Mouse (Mus musculus) lung, postnatal 0 days (tissue): ENCODE measurements around the gene Arl16. TPM values are rescaled to one million over a fixed set of nuclear protein-coding genes. Genes with fewer than 3 reads are reported as not detected.

Experiments
- ATAC-seq: fragments of 200-750 bp; cut with Nextera tagmentation; 2 replicates; pipeline ENCODE4 v1.8.0; 2017; ENCODE audit warnings: moderate library complexity
- DNase-seq: peaks from one replicate; pipeline ENCODE4 v3.0.0-alpha.2; 2016; ENCODE audit warnings: low spot score
- H3K27ac ChIP-seq: fragments of 300-500 bp; sonication (generic); 2 replicates; pipeline ENCODE4 v1.5.1; 2014; ENCODE audit warnings: antibody characterized with exemption, mild to moderate bottlenecking, low read length, mixed read lengths
- H3K27me3 ChIP-seq: fragments of 300-500 bp; sonication (generic); replicated peaks from 2 replicates; pipeline ENCODE4 v1.6.1; 2014; ENCODE audit warnings: low read length, mixed read lengths; ENCODE audit not compliant: insufficient read depth
- H3K36me3 ChIP-seq: fragments of 300-500 bp; sonication (generic); 2 replicates; pipeline ENCODE4 v1.6.1; 2014; ENCODE audit warnings: low read length, mixed read lengths; ENCODE audit not compliant: insufficient read depth
- H3K4me1 ChIP-seq: fragments of 300-500 bp; sonication (generic); 2 replicates; pipeline ENCODE4 v1.6.1; 2014; ENCODE audit warnings: antibody characterized with exemption, low read depth, low read length, mixed read lengths; ENCODE audit not compliant: insufficient read depth
- H3K4me2 ChIP-seq: fragments of 300-500 bp; sonication (generic); replicated peaks from 2 replicates; pipeline ENCODE4 v1.6.1; 2014; ENCODE audit warnings: low read depth, mild to moderate bottlenecking, low read length, moderate library complexity, mixed read lengths
- H3K4me3 ChIP-seq: fragments of 300-500 bp; sonication (generic); 2 replicates; pipeline ENCODE4 v1.5.1; 2014; ENCODE audit warnings: low read depth, low read length
- H3K9ac ChIP-seq: fragments of 300-500 bp; sonication (generic); replicated peaks from 2 replicates; pipeline ENCODE4 v1.6.1; 2014; ENCODE audit warnings: low read depth, mild to moderate bottlenecking
- H3K9me3 ChIP-seq: fragments of 300-500 bp; sonication (generic); 2 replicates; pipeline ENCODE4 v1.6.1; 2016; ENCODE audit warnings: low read length, mixed read lengths
- CTCF ChIP-seq: IDR thresholded peaks from 2 replicates; pipeline ENCODE4 v1.5.1; 2016; ENCODE audit warnings: antibody characterized with exemption, mild to moderate bottlenecking
- EP300 ChIP-seq: IDR thresholded peaks from 2 replicates; pipeline ENCODE4 v1.6.1; 2016; ENCODE audit warnings: antibody characterized with exemption, mild to moderate bottlenecking, control low read depth
- WGBS: fragments of 180-500 bp; shearing (Covaris S2); extraction: QIAGEN DNeasy Blood & Tissue Kit; methylation state at CpG from one replicate; pipeline ENCODE4 v1.1.7; 2014; 5-methylcytosine and 5-hydroxymethylcytosine counted together
- polyA plus RNA-seq: library from polyadenylated mRNA; unstranded; fragments of >200 nt; fragmentation: Nextera tagmentation; extraction: Ambion mirVana; gene quantifications from 2 replicates; pipeline ENCODE4 v1.2.1, GENCODE M21; 2015

The Arl16 gene
- polyA plus RNA-seq, 1 experiment from 2014 or later, result 33.4 TPM

- Histone ChIP-seq H3K4me1 (no peaks in the 10 kb centered on the region), H3K4me2 (no peak overlapping the region), H3K4me3 (no peak overlapping the region), H3K9me3 (no peaks in the 10 kb centered on the region), H3K27me3 (no peaks in the 10 kb centered on the region), H3K9ac (no peak overlapping the region), H3K27ac (no peak overlapping the region), H3K36me3 (peaks cover 36% of the 10 kb centered on the region)
- TF ChIP-seq EP300 (no peak), CTCF (no peak)
- ATAC-seq, result no peak
- DNase-seq, result no peak
- WGBS, result 85% methylated on average over 3 of the region's 3 CpGs
These were observed 40.7 kb downstream of the Arl16 start for GRCm38 (mm10) chr11:120426727-120427126.

GRCm38 (mm10) chr11:120423569-120424295, 43.7 kb downstream of the Arl16 start:
- Histone ChIP-seq H3K36me3 (peaks cover 61% of the 10 kb centered on the region), H3K9ac (no peak overlapping the region), H3K9me3 (no peaks in the 10 kb centered on the region), H3K27ac (no peak overlapping the region), H3K4me3 (no peak overlapping the region), H3K4me1 (no peaks in the 10 kb centered on the region), H3K4me2 (no peak overlapping the region), H3K27me3 (no peaks in the 10 kb centered on the region)
- peak; percentile 74 for TF ChIP-seq CTCF
- TF ChIP-seq EP300, result no peak
- WGBS, result 64% methylated on average over 9 of the region's 9 CpGs
- DNase-seq (peak; percentile 62), ATAC-seq (no peak)

GRCm38 (mm10) chr11:120422651-120423568, 44.5 kb downstream of the Arl16 start:
- no peaks in the 10 kb centered on the region for H3K9me3 ChIP-seq
- H3K36me3 ChIP-seq, result peaks cover 61% of the 10 kb centered on the region
- WGBS, result 71% methylated on average over 13 of the region's 13 CpGs
- DNase-seq (no peak), ATAC-seq (no peak)
- H3K4me3 ChIP-seq, result no peak overlapping the region
- H3K27me3 ChIP-seq, result no peaks in the 10 kb centered on the region
- H3K9ac ChIP-seq, result no peak overlapping the region
- H3K4me2 ChIP-seq, result no peak overlapping the region
- no peaks in the 10 kb centered on the region for H3K4me1 ChIP-seq
- no peak overlapping the region for H3K27ac ChIP-seq
- TF ChIP-seq CTCF (no peak), EP300 (no peak)

GRCm38 (mm10) chr11:120418592-120418991, 48.8 kb downstream of the Arl16 start:
- H3K9ac ChIP-seq, result no peak overlapping the region
- H3K4me2 ChIP-seq, result no peak overlapping the region
- H3K27ac ChIP-seq, result no peak overlapping the region
- ATAC-seq, result no peak
- no peaks in the 10 kb centered on the region for H3K27me3 ChIP-seq
- DNase-seq, result no peak
- no peak for TF ChIP-seq CTCF
- TF ChIP-seq EP300, result no peak
- peaks cover 50% of the 10 kb centered on the region for H3K36me3 ChIP-seq
- no peak overlapping the region for H3K4me3 ChIP-seq
- 96% methylated on average over 1 of the region's 1 CpGs for WGBS
- no peaks in the 10 kb centered on the region for H3K4me1 ChIP-seq
- no peaks in the 10 kb centered on the region for H3K9me3 ChIP-seq

- Histone ChIP-seq H3K4me1 (no peaks in the 10 kb centered on the region), H3K27me3 (no peaks in the 10 kb centered on the region), H3K9me3 (no peaks in the 10 kb centered on the region), H3K4me3 (no peak overlapping the region), H3K27ac (no peak overlapping the region), H3K9ac (no peak overlapping the region), H3K4me2 (no peak overlapping the region), H3K36me3 (peaks cover 56% of the 10 kb centered on the region)
- no peak for DNase-seq
- ATAC-seq, result no peak
- no peak for TF ChIP-seq CTCF
- no peak for TF ChIP-seq EP300
- WGBS, result 81% methylated on average over 7 of the region's 7 CpGs
These were observed 49.6 kb downstream of the Arl16 start for GRCm38 (mm10) chr11:120417852-120418251.

Other genes starting within 250 kb of the Arl16 start
- 5.9 and 6.6 TPM in 2 replicates for gene Bahcc1, start 234.7 kb downstream of the Arl16 start, polyA plus RNA-seq
- 1,989 and 2,317 TPM in 2 replicates for gene Actg1, start 119.1 kb downstream of the Arl16 start, polyA plus RNA-seq
- 0.36 and 0.74 TPM in 2 replicates for gene Fscn2, start 106.1 kb downstream of the Arl16 start, polyA plus RNA-seq
- gene Faap100, start 88.8 kb downstream of the Arl16 start, polyA plus RNA-seq, result 18.1 and 19.6 TPM in 2 replicates
- gene Nploc4, start 29.9 kb downstream of the Arl16 start, polyA plus RNA-seq, result 15.3 and 16.5 TPM in 2 replicates
- not detected in 2 replicates for gene Tspan10, start 25.0 kb downstream of the Arl16 start, polyA plus RNA-seq
- gene Pde6g, start 14.1 kb downstream of the Arl16 start, polyA plus RNA-seq, result not detected in 2 replicates
- gene Oxld1, start 9.5 kb downstream of the Arl16 start, polyA plus RNA-seq, result 14.9 and 18.9 TPM in 2 replicates
- 16.5 and 21.1 TPM in 2 replicates for gene Ccdc137, start 9.5 kb downstream of the Arl16 start, polyA plus RNA-seq
- gene Mrpl12, start 17.0 kb upstream of the Arl16 start, polyA plus RNA-seq, result 60.6 and 67.7 TPM in 2 replicates
- 75.4 and 83.4 TPM in 2 replicates for gene Slc25a10, start 24.2 kb upstream of the Arl16 start, polyA plus RNA-seq
- gene Gcgr, start 63.1 kb upstream of the Arl16 start, polyA plus RNA-seq, result 0.61 and 0.76 TPM in 2 replicates
- gene Mcrip1, start 82.1 kb upstream of the Arl16 start, polyA plus RNA-seq, result 209 and 215 TPM in 2 replicates
- gene Ppp1r27, start 83.5 kb upstream of the Arl16 start, polyA plus RNA-seq, result not detected in 2 replicates
- gene P4hb, start 105.6 kb upstream of the Arl16 start, polyA plus RNA-seq, result 551 and 555 TPM in 2 replicates
- 512 TPM in 2 replicates for gene Arhgdia, start 114.0 kb upstream of the Arl16 start, polyA plus RNA-seq
- 149 and 150 TPM in 2 replicates for gene Alyref, start 130.8 kb upstream of the Arl16 start, polyA plus RNA-seq
- 138 and 151 TPM in 2 replicates for gene Anapc11, start 130.8 kb upstream of the Arl16 start, polyA plus RNA-seq
- 2.5 and 2.9 TPM in 2 replicates for gene Npb, start 140.9 kb upstream of the Arl16 start, polyA plus RNA-seq
- 93.9 and 102 TPM in 2 replicates for gene Pcyt2, start 150.3 kb upstream of the Arl16 start, polyA plus RNA-seq
- 45.3 and 46.0 TPM in 2 replicates for gene Sirt7, start 157.6 kb upstream of the Arl16 start, polyA plus RNA-seq
- gene Mafg, start 166.0 kb upstream of the Arl16 start, polyA plus RNA-seq, result 25.9 and 28.3 TPM in 2 replicates
- 6.9 and 7.1 TPM in 2 replicates for gene Pycr1, start 176.2 kb upstream of the Arl16 start, polyA plus RNA-seq
- gene Myadml2, start 180.6 kb upstream of the Arl16 start, polyA plus RNA-seq, result 0.46 TPM in 1 of 2 replicates, not detected in the other
- gene Notum, start 193.6 kb upstream of the Arl16 start, polyA plus RNA-seq, result 8.5 and 10.2 TPM in 2 replicates
- gene Aspscr1, start 205.4 kb upstream of the Arl16 start, polyA plus RNA-seq, result 114 and 129 TPM in 2 replicates
- gene Cenpx, start 246.1 kb upstream of the Arl16 start, polyA plus RNA-seq, result 102 and 112 TPM in 2 replicates
- gene Lrrc45, start 246.3 kb upstream of the Arl16 start, polyA plus RNA-seq, result 37.3 and 41.4 TPM in 2 replicates